Mouse (Mus musculus) spleen, embryonic (tissue): ENCODE results near the gene Gm7168.
"Not testable (repeated sequence)": the region's sequence is repeated elsewhere in the genome, so short reads cannot be mapped to it uniquely, and the experiment has no call there.

Experiments
- CTCF ChIA-PET: fragments of 350-600 bp; sonication (Branson Sonifier 250); formaldehyde crosslinking; loops from one replicate; lab custom pipeline; 2022; lab: Charles Lee

The Gm7168 gene

GRCm38 (mm10) chr17:13987690-13988089 is 39.5 kb downstream of the Gm7168 start:
- CTCF ChIA-PET: no interaction called here

GRCm38 (mm10) chr17:13993425-13993824 is 45.3 kb downstream of the Gm7168 start:
- CTCF ChIA-PET: not testable (repeated sequence)
